Mouse (Mus musculus) neural tube, embryonic 10.5 days (tissue): ENCODE data around the gene Saxo2.
A peak's percentile ranks its signal among the peaks of the same experiment; 100 is the strongest.

Source experiments
- DNase-seq: peaks from one replicate; pipeline ENCODE4 v3.0.0-alpha.2; 2017; ENCODE audit warnings: low spot score; ENCODE audit errors: extremely low spot score

The Saxo2 gene

DNA sequence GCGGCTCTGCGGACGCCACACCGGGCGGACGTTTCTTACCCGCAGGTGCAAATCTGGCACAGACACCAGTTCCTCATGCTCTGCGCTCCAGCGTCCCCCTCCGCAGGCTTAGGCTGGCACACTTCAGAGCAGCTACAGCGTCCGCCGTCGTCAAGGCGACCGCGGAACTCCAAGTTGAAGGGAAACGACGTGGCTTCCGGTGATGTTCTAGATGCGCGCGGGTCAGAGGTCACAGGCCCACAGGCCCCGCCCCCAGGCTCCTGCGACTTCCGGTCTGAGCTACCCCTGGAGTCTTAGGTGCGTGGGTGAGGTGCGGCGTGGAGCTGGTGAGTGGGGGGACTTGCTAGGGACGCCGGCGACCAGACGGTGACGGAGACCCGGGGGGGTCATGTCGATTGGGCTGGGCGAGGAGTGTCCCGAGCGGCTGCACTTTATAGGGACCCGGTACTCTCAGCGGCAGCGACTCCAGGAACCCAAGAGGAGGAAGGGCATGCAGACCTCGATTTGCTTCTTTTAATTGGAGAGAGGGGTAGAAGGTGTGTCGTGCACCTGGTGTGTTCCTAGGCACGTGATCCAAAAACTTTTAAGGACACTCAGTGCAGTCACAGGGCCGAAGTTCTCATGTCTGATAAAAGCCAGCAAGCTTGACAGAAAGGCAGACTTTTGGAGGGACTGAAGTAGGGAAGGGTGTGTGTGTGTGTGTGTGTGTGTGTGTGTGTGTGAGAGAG is at the start of gene Saxo2, which contains the start of gene Efl1:
Saxo2 (minus strand) TSS at position 176 of the 728 bp plus-strand sequence.
Efl1 (plus strand) TSS at position 262 of the 728 bp plus-strand sequence.
- peak; percentile 96 for DNase-seq

DNA sequence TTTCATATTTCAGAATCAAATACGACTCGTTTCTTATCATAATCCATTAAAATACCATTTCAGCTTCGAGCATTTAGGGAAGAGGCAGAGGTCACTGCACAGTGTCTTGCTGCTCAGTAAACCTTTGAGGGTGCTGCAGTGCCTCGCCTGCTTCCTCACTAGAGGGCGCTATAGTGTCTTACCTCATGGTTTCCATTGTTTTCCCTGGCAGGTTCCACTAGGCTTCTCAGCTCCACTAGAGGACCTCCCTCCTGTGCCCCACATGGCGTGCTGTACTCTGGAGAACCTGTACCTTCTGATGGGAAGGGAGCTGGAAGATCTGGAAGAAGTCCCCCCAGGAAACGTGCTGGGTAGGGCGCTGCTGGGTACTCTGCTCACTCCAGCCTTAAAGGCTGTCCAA is 49.3 kb upstream of the Saxo2 start:
- no peak for DNase-seq

DNA sequence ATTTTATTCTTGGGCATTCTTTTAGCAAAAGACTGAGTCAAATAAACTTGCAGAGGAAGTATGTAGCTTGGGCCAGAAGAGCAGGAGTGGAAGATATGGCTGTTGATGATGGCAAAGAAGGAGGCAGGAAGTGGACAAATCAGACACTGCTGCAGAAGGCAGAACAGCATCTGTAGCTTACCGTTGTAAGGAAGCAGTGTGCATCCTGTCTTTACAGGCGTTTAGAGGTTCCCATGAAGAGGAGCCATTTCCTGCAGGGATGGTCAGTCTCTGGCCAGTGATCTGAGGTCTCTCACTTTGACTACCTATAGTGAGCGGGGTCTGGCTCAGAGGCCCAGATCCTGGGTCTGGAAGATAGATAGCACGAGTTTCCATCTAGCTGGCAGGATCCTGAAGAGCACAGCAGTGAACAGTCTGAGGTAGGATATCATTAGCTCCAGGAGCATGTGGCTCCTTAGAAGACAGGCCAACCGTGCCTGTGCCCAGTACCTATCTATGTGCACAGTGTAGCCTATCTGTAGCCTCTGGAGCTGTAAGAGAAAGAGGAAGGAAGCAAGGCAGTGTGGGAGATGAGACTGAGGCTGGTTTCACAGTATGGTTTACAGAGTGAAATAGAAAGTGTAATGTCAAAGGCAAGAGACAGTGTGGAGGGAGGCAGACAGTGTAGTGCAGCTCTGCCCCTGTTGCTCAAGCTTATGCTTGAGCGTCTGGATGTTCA is 42.9 kb upstream of the Saxo2 start:
- DNase-seq, result no peak

DNA sequence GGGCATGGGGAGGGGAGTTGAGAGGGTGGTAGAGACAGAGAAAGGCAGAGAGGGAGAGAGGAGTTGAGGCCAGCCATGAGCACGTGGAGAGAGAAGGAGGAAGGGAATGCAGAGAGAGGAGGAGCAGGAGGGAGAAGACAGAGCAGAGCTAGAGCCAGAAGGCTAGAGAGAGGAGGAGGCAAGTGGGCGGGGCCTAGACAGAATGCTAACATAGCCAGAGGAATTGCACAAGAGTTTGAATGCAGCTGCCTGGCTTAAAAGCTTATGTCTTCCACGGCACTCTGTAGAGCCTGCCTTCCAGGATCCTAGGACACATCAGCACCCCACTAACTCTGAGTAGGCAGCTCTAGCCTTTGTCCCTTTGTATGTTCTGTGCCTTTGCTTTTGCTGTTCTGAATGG is 40.4 kb upstream of the Saxo2 start:
- no peak for DNase-seq

DNA sequence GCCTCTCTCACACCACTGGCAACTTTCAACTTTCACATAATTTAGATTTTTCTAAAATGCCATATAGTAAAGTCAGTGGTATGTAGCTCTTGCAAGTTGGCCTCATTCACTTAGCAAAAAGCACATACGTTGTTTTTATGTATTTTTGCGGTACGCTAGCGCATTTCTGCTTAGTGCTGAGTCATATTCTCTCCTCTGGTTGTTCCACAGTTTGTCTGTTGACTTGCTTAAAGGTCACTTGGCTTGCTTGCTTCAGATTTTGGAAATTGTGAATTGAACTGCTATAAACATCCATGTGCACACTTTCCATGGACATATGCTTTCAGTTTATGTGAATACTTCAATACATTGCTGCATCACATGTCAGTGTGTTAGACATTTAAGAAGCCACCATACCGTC is 31.6 kb upstream of the Saxo2 start:
- no peak for DNase-seq

DNA sequence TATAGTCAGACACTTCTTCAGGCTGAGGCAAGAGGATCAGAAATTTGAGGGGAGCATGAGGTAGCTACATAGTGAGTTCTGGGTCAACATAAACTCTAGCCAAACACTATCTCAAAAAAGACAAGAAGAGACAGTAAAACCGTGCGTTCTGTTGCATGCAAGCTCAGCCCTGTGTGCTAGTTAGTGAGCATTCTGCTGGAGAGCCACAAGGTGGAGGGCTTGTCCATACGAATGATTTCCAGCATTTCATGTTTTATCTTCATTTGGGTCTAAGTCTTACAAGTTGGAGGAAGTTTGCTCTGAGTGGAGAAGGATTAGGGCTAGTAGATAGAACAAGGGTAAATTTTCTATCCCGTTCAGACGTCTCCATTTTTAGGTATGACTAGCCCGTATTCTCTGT is 28.5 kb upstream of the Saxo2 start:
- no peak for DNase-seq

DNA sequence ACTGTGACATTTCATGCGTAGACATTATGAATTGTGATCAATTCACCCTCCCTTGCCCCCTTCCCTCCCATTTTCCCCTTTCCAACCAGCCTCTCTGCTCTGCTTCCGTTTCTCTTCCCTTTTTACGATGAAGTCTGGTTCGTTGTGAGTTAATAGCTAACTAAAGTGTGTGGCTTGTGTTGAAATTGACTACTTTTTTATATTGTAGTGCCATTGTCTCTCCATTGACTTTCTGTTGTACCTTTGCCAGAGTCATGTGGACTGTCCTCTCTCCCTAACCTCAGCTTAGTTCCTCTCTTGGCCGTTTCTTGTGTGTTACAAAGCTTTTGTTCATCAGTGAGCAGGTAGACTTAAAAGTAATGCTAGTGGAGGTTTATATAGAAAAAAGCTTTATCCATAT is 27.7 kb upstream of the Saxo2 start:
- no peak for DNase-seq

DNA sequence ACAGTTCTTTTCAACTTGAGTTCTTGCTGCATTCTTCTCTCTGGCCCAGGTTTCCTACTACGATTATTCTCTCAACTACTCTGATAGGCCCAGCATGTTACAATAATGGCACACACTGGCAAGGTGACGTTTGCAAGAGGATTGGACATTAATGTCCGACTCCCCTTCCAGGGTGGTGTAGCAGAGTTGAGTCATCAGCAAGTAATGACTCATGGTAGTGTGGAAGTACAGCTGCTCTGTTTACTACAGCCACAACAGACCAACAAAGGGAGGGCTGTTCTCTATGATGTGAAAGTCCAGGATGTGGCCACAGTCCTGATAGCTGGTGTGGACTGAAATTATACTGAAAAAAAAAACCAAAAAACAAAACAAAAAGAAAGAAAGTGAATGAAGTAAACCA is 16.3 kb upstream of the Saxo2 start:
- no peak for DNase-seq

DNA sequence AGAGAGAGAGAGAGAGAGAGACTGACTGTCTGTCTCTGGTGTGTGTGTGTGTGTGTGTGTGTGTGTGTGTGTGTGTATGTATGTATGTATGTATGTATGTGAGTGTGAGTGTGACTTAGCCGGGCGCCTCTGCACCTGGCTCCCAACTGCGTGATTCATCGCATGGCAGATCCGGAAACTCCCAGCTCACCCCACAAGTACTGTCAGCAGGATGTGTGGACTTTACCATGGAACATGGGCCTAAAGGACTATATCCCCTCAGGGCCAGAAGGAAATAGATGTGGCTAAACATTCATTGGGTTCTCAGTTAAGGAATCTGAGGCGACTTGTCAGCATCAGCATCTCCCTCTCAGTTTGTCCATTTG is 735 bp upstream of the Saxo2 start:
- no peak for DNase-seq

DNA sequence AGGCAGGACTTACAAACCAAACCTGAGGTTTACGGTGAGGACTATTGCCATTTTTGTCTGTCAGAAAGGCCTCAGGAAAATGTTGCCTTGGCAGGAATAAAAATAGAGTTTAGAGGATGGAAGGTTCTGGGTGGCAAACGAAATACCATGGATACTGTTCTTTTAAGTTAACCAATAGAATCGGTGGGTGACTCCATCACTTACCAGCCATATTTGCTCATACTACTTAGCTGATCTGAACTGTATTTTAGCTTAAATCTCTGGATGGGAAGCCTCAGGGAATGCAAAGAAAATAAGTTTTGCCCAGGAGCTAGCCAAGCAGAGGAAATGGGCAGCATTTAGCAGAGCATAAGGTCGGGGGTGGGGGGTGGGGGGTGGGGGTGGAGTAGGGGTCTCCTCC is 419 bp downstream of the Saxo2 start:
- no peak for DNase-seq

DNA sequence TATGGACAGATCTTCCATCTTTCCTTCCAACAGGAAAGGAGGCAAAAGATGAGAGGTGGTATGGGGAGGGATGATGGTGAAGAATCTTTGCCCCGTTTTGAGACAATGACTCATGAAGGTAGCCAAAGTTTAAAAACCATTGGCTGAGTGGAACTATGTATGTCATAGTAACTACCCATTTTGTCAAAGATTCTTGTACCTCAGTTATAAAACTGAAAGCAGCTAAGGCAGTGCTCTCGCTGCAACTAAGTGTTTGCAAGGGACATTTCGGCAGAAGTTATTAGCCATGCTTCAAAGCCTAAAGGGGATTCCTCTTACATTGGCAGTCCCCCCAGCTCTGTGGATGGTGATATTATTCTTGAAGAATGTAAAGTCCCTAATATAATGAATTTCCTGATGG is 1.1 kb downstream of the Saxo2 start:
- DNase-seq, result no peak

DNA sequence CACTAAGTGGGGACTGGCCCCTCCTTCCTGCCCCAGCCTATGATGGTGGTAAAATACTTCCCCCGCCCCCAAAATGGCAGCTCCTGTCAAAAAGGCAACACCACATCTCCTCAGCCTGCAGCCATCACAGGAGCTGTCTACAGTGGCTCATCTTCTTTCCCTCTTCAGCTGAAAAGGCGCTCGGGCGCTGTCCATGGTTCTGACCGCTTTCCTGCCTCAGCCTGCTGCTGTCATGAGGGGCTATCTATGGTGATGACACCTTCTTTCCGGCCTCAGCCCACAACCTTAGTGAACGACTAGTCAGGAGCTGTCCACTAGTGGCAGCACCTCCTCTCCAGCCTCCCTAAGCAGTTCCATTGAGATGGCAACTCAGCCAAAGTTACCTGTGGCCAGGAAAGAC is 23.0 kb downstream of the Saxo2 start:
- peak; percentile 61 for DNase-seq

DNA sequence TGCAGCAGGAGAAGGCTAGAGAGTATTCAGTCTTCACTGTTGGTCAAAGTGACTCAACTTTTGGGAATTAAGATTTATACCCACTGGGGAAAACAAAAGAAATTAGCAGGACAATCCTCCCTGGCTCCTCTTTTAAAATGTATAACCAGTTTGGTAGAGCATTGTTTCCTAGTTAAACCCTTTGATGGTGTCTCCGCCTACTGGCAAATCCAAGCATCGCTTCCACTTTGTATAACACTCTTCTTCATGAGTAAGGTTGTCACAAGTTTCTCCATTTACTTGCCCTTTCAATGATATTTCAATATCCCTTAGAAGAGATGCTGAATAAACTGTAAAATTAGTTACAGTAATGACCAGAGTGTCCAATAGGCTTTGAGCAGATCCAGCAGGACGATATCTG is 38.7 kb downstream of the Saxo2 start:
- DNase-seq, result no peak

DNA sequence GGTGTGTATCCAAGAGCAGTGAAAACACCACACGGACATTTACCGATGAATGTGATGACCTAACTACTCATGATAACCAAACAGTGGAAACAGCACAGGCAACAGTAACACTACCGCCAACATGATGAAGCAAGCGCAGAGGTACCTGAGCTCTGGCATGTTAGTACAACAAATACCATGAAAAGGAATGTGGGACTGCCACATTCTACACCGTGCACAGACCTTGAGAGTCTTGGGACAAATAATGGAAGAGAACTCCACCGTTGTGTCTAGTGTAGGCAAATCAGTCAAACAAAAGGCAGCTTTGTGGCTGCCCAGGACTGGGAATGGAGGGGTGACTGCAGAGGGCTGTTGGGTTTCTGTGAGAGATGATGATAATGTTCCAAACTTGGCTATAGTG is 42.9 kb downstream of the Saxo2 start:
- no peak for DNase-seq

DNA sequence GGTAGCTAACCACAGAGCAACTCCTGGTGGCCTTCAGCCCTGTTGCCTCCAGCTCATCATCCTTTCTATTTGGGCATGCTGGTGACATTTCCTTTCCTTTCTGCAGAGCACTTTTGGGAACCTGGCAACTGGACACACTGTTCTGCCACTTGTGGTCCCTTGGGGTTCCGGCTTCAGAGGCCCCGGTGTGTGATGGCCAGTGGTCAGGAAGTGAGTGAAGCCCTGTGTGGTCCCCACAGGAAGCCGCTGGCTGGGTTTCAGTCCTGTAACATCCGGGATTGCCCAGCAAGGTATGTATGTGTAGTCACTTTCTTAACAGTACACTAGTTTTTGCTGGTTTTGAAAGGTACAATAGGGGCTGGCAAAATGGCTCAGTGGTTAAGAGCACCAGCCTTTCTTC is 46.3 kb downstream of the Saxo2 start:
- DNase-seq, result no peak

DNA sequence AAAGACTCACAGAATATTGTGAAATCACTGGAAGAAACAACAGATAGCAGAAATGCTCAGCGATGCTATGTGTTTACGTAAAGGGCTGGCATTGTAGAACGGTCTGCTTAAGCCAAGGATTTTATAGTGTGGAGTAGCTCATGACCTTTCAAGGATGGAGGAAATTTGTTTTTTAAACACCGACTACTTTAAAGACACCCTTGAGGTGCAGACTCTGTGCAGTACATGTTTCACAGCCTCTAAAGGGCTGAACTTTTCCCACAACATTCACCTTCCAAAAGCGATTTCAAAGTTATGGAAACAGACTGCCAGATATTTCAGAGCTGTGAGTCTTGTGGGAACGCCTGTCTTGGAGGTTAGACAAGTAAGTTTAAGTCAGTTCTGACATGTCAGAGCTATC is 57.4 kb downstream of the Saxo2 start:
- DNase-seq, result no peak
